Comparison of ENCODE assay signal across 25 mouse cellular contexts in the genomic region with DNA sequence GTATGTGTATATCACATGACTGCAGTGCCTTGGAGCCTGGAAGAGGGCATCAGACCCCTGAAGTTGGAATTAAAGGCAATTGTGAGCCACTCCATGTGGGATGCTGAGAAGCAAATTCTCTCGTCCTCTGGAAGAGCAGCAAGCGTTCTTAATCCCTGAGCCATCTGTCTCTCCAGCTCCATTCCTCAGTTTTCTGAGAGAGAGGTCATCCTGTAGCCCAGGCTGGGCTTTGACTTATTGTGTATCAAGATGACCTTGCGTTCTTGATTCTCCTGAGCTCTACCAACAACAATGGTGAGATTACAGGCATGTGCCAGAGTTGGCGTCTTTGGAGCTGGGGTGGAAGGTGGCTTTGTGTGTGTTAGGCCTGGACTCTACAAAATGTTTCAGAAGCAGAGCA. TPM values are rescaled to one million over a fixed set of nuclear protein-coding genes. Genes with fewer than 3 reads are reported as not detected.
"Had no signal": no experiment of that assay in that cellular context is flagged by ENCODE, and none has a peak within 500 bp of the region (broad histone marks: within the 10 kb centered on the region; RNA-seq: fewer than 3 reads in every experiment).

No protein-coding gene starts in this region.

- DNase-seq: lung, adult 18-20 months; lung, embryonic 14.5 days; lung, postnatal 10 days; lung, postnatal 4 days; midbrain, embryonic 14.5 days; right cerebral cortex, adult 18-20 months; right cerebral cortex, postnatal 25 days; right cerebral cortex, postnatal 4 days; spleen, adult 18-20 months; thymus, adult 18-20 months; thymus, postnatal 14 days; thymus, postnatal 4 days had no signal

- H3K9ac ChIP-seq: liver, embryonic 14.5 days; lung, embryonic 14.5 days; midbrain, embryonic 12.5 days; neural tube, embryonic 13.5 days; neural tube, embryonic 15.5 days had no signal

- H3K27ac ChIP-seq: liver, embryonic 14.5 days; midbrain, embryonic 12.5 days; neural tube, embryonic 13.5 days; neural tube, embryonic 15.5 days had no signal

- H3K4me3 ChIP-seq: midbrain, embryonic 12.5 days; myocyte; neural tube, embryonic 13.5 days; neural tube, embryonic 15.5 days had no signal

- H3K36me3 ChIP-seq: midbrain, embryonic 12.5 days; neural tube, embryonic 13.5 days; neural tube, embryonic 15.5 days had no signal

RNA-seq across cellular contexts. Expression of a gene that starts 1.8 kb away (rescaled TPM):
- total RNA-seq: megakaryocyte, adult 5-6 weeks; megakaryocyte-erythroid progenitor cell, adult 5-6 weeks had no signal
- polyA plus RNA-seq: liver, embryonic 14.5 days; liver, embryonic 16.5 days; lung, embryonic 14.5 days; lung, embryonic 16.5 days; midbrain, embryonic 12.5 days; midbrain, embryonic 14.5 days; neural tube, embryonic 11.5 days; neural tube, embryonic 13.5 days; neural tube, embryonic 15.5 days; stomach, embryonic 14.5 days; stomach, embryonic 16.5 days; urinary bladder, adult 2 months had no signal
